Comparison of ENCODE assay signal across 8 mouse cellular contexts in genomic region chr6:131292991-131293788, GRCm38 (mm10). TPM values are rescaled to one million over a fixed set of nuclear protein-coding genes. Genes with fewer than 3 reads are reported as not detected.
A peak's percentile ranks its signal among the peaks of the same experiment; 100 is the strongest.
DNase-seq lines count a peak whose midpoint lies in the region; ATAC-seq and TF ChIP-seq lines count a peak whose summit lies in the region.

Gene Magohb, minus strand, starts transcription at chr6:131293244.

- no peak within 1 kb of the TSS for H3K27ac ChIP-seq in hindbrain, embryonic 11.5 days (ENCODE audit: low read depth, low read length)
- H3K27ac ChIP-seq in lung, embryonic 16.5 days (ENCODE audit: low read length), result peak within 1 kb of the TSS; percentile 61; the same call in 1 of the 2 replicates
- no peak within 1 kb of the TSS for H3K27ac ChIP-seq in thymus, adult 2 months (ENCODE audit: control insufficient read depth, insufficient read depth, low read length)

- TF ChIP-seq CTCF in thymus, adult 2 months (IDR thresholded peaks at IDR 0.05; ENCODE audit: borderline replicate concordance, control insufficient read depth, extremely low read depth, insufficient read depth, low read length, poor library complexity), result no peak

- peaks cover 3% of the 10 kb centered on the region for H3K4me1 ChIP-seq in hindbrain, embryonic 11.5 days (replicated peaks; ENCODE audit: control insufficient read depth, insufficient read depth, low read length)
- peaks cover 8% of the 10 kb centered on the region for H3K4me1 ChIP-seq in lung, embryonic 16.5 days (replicated peaks; ENCODE audit: control insufficient read depth, insufficient read depth, low read length)
- H3K4me1 ChIP-seq in thymus, adult 2 months (replicated peaks; ENCODE audit: control insufficient read depth, insufficient read depth, low read length), result peaks cover 3% of the 10 kb centered on the region; the same call in 1 of the 2 replicates

- DNase-seq in NIH3T3 (ENCODE audit: low read depth), result peak; percentile 94
- peak; percentile 85 for DNase-seq in cerebellum, adult 9-11 months
- peak; percentile 31 to 91 for DNase-seq in frontal cortex, adult 2 months (ENCODE audit: extremely low spot score in 1 of 2, low spot score in 1 of 2)
- peak; percentile 93 for DNase-seq in hindbrain, embryonic 11.5 days (ENCODE audit: low spot score)
- DNase-seq in layer of hippocampus, adult 9-11 months, result peak; percentile 65
- DNase-seq in ovary, adult 18-20 months (ENCODE audit: low spot score), result peak; percentile 57
- peak; percentile 86 for DNase-seq in thymus, adult 2 months

- WGBS in hindbrain, embryonic 11.5 days, result 3% methylated on average over 42 of the region's 51 CpGs
- 2% methylated on average over 51 of the region's 51 CpGs for WGBS in lung, embryonic 16.5 days
- WGBS in thymus, adult 2 months, result 2% methylated on average over 51 of the region's 51 CpGs

- ATAC-seq in hindbrain, embryonic 11.5 days (ENCODE audit: low FRiP score), result peak; percentile 94
- ATAC-seq in lung, embryonic 16.5 days (ENCODE audit: low read depth), result peak; percentile 92

- H3K9ac ChIP-seq in hindbrain, embryonic 11.5 days (ENCODE audit: low read depth, low read length), result peak within 1 kb of the TSS; percentile 68
- H3K9ac ChIP-seq in lung, embryonic 16.5 days (ENCODE audit: low read length), result peak within 1 kb of the TSS; percentile 79

- no peaks in the 10 kb centered on the region for H3K27me3 ChIP-seq in hindbrain, embryonic 11.5 days (ENCODE audit: control insufficient read depth, insufficient read depth, low read length)
- no peaks in the 10 kb centered on the region for H3K27me3 ChIP-seq in lung, embryonic 16.5 days (ENCODE audit: control insufficient read depth, insufficient read depth, low read depth, low read length)
- no peaks in the 10 kb centered on the region for H3K27me3 ChIP-seq in thymus, adult 2 months (ENCODE audit: control insufficient read depth, insufficient read depth, low read length)

- H3K4me3 ChIP-seq in hindbrain, embryonic 11.5 days (ENCODE audit: low read depth, low read length), result peak within 1 kb of the TSS; percentile 57
- peak within 1 kb of the TSS; percentile 78 for H3K4me3 ChIP-seq in lung, embryonic 16.5 days (ENCODE audit: low read length)
- peak within 1 kb of the TSS; percentile 90 for H3K4me3 ChIP-seq in thymus, adult 2 months (ENCODE audit: control insufficient read depth, insufficient read depth, low read length)

- no peaks in the 10 kb centered on the region for H3K9me3 ChIP-seq in hindbrain, embryonic 11.5 days (ENCODE audit: control insufficient read depth, low read length)
- H3K9me3 ChIP-seq in lung, embryonic 16.5 days (ENCODE audit: control insufficient read depth, low read length), result no peaks in the 10 kb centered on the region

- H3K4me2 ChIP-seq in hindbrain, embryonic 11.5 days (replicated peaks; ENCODE audit: low read depth, low read length), result peak within 1 kb of the TSS; percentile 55
- peak within 1 kb of the TSS; percentile 75 for H3K4me2 ChIP-seq in lung, embryonic 16.5 days (ENCODE audit: low read depth, low read length)

- 0 out of 2 replicates have a peak, but pooled peaks have one; percentile 30 for TF ChIP-seq POLR2A in thymus, adult 2 months (IDR thresholded peaks at IDR 0.05; ENCODE audit: control insufficient read depth, extremely low read depth, insufficient read depth, low read length, poor library complexity)

- H3K36me3 ChIP-seq in hindbrain, embryonic 11.5 days (ENCODE audit: control insufficient read depth, insufficient read depth, low read length), result no peaks in the 10 kb centered on the region
- peaks cover 1% of the 10 kb centered on the region; the same call in 1 of the 2 replicates for H3K36me3 ChIP-seq in lung, embryonic 16.5 days (ENCODE audit: control insufficient read depth, insufficient read depth, low read length)
- H3K36me3 ChIP-seq in thymus, adult 2 months (ENCODE audit: control insufficient read depth, insufficient read depth, low read length), result peaks cover 2% of the 10 kb centered on the region; the same call in 1 of the 2 replicates

RNA-seq across cellular contexts. Expression of gene Magohb, which starts in this region (rescaled TPM):
- polyA plus RNA-seq in frontal cortex, adult 2 months (2012; rRNA removed), result 12.9 and 13.5 TPM in 2 replicates
- polyA plus RNA-seq in hindbrain, embryonic 11.5 days (2014; fragmentation: Nextera tagmentation; extraction: Ambion mirVana), result 51.3 and 54.9 TPM in 2 replicates
- polyA plus RNA-seq in lung, embryonic 16.5 days (2015; fragmentation: Nextera tagmentation; extraction: Ambion mirVana), result 50.3 and 62.1 TPM in 2 replicates
- polyA plus RNA-seq in thymus, adult 2 months (2012; rRNA removed), result 1.6 and 2.1 TPM in 2 replicates
